Mouse (Mus musculus) liver, embryonic 14.5 days (tissue): ENCODE data around the gene Pon2.
"Not testable (repeated sequence)": the region's sequence is repeated elsewhere in the genome, so short reads cannot be mapped to it uniquely, and the experiment has no call there.

Source experiments
- CTCF ChIP-seq: IDR thresholded peaks from 2 replicates; pipeline ENCODE4 v1.5.1; 2016; ENCODE audit warnings: antibody characterized with exemption, low read depth, control low read depth
- EP300 ChIP-seq: IDR thresholded peaks from 2 replicates; pipeline ENCODE4 v1.6.1; 2016; ENCODE audit warnings: antibody characterized with exemption, low read depth

- TF ChIP-seq CTCF, EP300: not testable (repeated sequence)
Observed at GRCm38 (mm10) chr6:5324101-5324500, 25.8 kb upstream of the Pon2 start.
